Mouse (Mus musculus) layer of hippocampus, adult 9-10 months (tissue): ENCODE data around the gene Acp1.

Source experiments
- DNase-seq: peaks from one replicate; pipeline ENCODE4 v3.0.0; 2022; ENCODE audit warnings: low spot score

The Acp1 gene

DNA sequence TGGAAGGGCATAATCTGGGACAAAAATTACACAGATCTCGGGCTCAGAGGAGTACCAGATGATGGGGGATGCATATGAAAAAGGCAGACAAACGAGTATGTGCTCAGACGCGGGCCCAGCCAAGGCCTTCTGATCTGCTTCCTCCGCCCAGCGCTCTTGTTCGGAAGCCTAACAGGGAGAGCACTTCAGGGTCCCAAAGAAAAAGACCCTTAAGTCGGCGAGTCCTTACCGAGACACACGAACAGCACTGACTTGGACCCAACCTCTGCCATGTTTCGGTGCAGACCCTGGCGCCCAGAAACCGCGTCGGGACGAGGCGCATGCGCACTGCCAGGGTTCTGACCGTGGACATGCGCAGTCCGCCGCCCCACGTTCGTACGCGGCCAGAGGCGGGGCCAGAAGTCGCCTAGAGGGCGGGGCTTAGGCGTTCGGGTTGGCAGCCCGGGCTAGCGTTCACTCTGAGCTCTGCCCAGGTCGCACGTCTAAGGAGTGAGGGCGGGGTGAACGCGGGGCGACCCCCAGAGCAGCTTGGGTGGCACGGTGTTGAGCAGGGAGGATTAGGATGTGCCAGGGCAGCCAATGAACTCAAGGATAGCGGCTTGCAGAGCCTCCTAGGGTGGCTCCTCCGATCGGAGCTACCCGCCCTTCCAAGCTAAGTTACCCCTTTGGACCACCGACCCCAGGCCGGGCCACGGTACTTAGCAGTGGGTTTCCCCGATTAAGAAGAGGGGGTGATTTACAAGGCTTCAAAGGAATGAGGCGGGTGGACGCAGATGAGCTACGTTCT lies at the start of gene Acp1, which contains the start of gene Sh3yl1:
Gene Acp1, minus strand, starts transcription at position 329 of the 787 bp plus-strand sequence.
Gene Sh3yl1, plus strand, starts transcription at position 408 of the 787 bp plus-strand sequence.
- peak; percentile 75 for DNase-seq

DNA sequence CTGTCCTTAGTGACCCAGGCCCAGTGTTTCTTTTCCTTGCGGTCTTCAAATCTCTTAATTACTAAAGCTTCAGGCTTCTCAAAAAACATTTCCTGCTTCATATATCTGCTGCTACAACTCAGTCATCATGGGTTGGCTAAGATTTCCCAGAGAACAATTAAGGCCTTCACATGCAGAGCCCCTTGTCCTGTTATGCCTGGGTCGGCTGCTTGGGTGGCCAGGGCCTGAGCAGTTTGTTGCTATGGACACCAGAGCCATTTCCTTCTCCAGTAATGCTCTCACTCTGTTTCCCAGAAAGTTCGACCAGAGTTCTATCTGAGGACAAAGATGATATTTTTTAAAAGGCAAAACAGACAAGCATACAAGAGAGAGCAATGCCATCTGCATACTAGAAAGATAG lies 32.8 kb upstream of the Acp1 start:
- no peak for DNase-seq

DNA sequence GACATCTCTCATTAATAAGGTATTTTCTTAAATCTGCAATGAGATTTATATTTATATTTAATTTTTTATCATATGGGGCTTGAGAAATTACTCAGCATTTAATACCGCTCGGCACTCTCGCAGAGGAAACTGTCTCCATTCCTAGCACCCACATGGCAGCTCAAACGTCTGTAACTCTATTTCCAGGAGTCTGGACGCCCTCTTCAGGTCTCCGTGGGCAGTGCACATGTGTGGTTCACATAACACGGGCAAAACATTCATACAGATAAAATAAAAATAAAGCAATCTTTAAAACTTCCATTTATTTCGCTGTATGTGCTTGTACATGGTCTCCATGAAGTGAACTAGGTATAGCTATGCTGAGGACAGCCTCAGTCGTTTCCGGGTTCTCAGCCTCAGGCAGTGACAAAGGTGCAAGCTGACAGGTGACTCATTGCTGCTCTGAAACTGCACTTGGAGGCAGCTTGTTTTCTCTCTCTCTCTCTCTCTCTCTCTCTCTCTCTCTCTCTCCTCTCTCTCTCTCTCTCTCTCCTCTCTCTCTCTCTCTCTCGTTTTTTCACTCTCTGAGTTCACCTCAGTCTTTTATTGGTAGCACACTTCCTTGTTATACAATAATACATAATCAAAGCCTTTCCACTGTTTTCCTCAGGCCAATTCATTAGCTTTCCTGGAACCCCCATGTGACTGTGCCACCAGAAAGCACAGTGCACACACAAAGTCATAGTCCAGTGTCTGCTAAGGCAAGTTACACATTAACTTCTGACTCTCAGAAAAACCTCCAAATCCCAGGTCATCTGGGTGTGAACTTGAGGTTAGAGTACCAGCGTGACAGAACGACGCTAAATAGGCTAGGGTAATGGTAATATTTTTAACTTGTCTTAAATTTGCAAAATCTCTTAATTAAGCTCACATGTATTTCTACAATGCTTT lies 31.9 kb upstream of the Acp1 start:
- no peak for DNase-seq

DNA sequence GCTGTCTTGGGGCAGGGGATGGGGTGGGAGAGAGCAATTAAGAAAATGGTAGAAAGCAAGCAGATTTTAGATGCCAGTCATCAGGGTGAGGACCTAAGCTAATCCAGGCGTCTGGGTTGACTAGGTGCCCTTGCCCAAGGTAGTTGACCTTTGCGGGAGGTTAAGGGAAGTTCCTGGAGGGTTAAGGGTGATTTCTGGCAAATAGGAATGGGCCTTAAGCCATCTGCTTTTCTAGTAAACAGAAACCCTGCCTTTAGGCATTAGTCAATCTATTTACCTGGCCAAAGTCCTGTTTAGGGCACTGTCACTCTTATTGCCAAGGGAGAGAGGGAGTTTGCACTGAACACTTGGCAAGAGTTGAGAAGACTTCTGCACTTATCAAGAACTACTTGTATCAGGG lies 25.5 kb upstream of the Acp1 start:
- no peak for DNase-seq

DNA sequence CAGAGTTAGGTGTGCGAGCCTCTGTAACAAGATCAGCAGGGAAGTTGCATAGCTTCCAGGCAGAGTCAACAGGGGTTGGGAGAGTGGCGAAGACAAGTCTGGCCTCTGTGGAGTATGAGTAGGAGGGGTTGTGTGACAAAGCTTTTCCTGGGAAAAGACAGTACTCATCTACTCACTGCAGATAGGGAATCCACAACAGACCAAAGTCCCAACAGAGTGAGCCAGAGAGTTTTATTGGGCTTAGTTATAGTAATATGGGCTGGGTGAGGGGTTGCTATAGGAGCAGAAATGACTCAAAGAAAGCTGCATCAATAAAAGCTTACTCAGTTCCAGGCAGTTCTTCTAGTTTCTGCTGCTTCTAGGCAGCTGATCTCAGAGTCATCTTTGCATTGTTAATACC lies 21.9 kb upstream of the Acp1 start:
- DNase-seq: no peak

DNA sequence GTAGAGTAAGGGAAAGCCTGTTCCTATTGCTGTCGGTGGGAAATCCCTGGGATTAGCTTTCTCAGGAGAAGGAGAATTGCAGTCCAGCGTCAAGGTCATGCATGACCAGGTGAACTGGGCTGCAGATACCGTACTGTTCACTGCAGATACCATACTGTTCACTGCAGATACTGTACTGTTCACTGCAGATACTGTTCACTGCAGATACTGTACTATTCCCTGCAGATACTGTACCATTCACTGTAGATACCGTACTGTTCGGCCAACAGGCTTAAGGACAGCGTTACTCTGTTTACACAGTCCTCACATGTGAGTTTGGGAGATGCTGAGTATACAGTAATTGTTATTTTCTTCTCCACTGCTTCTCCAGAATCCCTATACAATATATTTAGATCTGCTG lies 16.8 kb upstream of the Acp1 start:
- no peak for DNase-seq

DNA sequence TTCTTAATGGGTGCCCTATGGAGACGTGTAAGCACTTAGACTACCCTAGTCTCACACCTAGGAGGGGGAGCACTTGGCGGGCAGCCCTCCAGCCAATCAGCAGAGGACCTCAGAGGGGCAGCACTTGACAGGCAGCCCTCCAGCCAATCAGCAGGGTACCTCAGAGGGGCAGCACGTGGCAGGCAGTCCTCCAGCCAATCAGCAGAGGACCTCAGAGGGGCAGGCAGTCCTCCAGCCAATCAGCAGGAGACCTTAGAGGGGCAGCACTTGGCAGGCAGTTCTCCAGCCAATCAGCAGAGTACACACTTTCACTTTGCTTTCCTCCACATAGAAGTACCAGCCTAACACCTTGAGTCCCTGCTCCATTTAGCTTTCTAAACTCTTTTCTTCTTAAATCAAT lies 11.0 kb upstream of the Acp1 start:
- DNase-seq: no peak

DNA sequence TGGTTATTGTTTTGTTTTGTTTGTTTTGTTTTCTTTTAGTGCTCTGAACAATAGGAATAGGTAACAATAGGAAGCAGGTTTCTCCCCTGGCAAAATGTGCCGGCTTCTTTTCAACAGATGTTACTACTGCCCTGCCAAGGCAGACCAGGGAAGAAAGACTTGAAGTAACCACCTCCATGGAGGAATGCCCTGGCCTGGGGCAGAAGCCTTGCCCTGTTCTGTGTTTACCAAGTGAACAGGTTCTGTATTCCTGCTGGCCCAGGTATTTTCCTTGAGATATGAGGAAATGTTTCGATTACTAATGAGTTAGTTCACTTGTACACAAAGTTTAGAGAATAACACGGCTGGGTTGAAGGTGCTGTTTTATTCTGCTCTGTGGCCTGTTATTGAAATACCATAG lies 1.5 kb upstream of the Acp1 start:
- DNase-seq: no peak

DNA sequence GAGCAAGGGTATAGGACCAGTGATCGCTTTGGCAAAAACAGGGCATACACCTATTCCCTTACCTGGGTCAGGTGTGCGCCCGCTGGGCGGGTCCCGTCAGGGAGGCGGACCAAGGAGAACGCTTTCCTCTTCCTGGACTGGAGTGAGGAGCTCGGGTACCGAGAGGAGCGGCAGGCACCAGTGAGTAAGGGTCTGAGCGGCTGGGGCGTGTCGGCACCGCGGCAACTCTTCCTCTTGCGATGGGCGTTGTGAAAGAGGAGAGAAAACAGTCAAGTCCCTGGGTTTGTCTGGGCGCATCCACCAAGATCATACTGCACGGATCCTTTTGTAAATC lies 626 bp upstream of the Acp1 start:
- peak; percentile 13 for DNase-seq

DNA sequence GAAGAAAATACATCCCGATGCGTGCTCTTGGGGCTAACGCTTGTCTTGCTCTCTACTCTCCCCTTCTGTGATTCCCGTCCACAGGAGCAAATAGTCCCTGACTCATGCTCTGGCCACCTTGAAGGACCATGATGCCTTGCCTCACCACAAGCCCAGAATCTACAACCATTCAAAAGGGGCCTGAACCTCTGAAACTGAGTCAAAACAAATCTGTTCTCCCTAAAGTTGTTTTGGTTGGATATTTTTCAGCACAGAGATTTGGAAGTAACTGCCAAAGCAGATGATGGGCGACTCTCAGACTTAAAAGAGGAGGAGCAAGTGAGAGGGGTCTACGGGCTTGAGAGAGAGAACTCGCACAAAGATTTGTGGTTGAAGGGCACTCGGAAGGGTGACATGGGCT lies 529 bp downstream of the Acp1 start:
- DNase-seq: no peak

DNA sequence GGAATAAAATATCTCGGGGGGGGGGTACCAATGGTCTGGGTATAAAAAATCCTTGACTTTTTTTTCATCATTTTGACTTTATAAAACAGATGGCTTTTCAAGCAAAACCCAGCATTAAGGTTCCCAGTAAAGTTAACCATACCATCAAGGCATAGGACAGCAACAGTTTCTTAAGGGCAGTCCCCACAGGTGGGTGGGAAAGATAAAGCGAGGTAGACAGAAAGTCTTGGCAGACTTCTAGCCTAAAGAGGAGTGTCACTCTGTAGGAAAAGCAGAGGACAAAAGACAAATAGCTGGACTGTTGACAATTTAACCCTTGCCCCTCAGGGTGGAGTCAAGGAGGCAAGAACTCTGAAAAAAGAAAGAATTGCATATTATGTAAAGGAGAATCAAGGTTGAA lies 1.5 kb downstream of the Acp1 start:
- no peak for DNase-seq

DNA sequence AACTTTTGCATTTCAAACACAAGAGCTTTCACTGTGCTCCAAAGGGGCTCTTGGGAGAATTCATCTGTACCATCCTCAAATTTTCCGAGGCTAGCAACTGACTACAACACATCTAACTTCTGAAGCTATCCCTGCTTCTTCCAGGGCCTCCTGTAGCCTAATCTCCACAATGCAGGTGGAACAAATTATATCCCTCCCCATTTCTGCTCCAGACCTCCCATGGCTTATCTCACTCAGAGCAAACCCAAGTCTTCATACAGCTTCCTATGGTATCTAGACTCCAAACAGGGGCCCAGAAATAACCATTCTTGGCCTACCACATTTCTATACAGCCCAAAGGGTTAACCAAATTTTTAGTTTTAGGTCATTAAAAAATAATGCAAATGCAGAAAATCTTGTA lies 2.7 kb downstream of the Acp1 start:
- DNase-seq: no peak

DNA sequence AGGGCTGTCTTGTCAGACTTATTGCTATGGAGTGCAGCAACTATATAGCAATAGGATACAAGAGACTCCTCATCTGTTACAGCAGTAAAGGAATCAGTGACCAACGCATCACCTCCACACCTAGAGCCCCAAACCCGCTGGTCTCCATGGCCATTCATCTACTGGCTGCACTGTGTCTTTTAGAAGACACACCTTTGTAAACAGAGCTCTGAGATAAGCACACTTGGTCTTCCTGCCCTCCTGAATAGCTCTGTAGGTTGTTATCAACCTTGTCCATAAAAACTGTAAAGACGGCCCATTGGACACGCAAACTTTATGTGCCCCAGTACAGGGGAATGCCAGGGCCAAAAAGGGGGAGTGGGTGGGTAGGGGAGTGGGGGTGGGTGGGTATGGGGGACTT lies 14.3 kb downstream of the Acp1 start:
- DNase-seq: no peak

DNA sequence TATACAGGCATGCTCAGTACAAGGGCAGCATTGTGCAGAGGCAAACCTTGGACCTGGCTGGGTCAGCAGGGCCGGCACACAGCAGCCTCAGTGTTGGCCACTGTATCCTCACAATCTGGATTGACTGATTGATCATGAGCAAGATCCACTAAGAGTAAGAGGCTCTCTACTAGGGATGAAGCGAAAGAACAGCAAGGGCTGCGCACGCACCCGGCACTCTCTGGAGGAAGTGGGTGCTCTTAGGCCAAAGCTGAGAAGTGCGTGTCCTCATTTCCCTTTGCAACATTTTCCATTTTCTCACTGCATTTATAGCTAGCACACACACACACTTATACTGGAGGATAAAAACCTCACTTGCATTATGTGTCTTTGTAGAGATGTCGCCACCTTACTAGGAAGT lies 20.0 kb downstream of the Acp1 start:
- DNase-seq: no peak

DNA sequence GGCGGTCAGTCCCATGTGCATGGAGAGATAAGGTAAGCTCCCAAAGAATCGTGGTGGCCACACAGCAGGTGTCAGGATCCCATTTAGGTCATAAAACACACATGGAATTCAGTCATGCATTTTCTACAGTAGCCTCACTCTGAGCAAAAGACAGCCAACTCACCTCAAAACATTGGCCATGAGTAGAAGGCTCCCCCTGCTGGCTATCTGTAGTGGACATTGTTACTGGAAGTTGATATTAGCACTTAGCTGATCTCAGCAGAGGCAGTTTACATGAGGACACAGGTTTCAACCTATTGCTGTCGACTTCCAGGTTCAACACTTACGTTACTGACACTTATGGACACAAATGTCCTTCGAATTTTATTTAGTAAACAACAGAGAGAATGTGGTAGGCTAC lies 21.3 kb downstream of the Acp1 start:
- DNase-seq: peak; percentile 62

DNA sequence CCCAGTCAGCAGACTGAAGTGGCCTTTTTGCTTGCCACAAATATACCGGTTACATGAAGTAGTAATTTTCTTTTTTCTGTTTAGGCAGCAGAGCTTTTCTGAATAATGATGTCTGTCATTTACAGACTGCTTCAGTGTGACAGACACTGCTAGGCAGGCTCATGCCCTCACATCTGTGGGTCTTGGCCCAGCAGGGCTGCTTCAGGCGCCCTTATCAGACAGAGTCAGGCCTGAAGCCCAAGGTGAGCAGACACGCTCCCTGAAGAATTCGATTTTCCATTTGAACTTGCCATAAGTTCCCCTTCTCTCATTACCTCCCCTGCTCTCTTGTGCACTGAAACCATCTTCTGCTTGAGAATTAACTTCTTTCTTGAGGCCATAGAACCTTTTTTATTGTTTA lies 23.4 kb downstream of the Acp1 start:
- no peak for DNase-seq

DNA sequence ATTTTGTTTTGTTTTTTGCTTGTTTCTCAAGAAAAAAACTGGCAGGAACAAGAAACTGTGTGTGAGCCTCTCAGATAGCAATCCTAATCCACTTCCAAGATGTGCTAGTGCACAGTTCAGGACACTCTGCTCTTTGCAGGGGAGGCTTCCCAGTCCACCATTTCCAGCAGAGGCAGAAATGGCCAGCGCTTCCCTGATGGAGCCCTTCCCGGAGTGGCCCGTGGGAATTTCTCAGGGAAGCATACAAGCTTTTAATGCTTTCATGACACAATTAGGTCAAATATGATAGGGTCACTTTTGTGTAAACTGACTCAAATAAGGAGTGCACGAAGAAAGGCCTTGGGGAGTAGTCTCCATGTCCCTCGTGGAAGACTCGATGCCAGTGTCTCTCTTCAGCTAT lies 25.5 kb downstream of the Acp1 start:
- no peak for DNase-seq

DNA sequence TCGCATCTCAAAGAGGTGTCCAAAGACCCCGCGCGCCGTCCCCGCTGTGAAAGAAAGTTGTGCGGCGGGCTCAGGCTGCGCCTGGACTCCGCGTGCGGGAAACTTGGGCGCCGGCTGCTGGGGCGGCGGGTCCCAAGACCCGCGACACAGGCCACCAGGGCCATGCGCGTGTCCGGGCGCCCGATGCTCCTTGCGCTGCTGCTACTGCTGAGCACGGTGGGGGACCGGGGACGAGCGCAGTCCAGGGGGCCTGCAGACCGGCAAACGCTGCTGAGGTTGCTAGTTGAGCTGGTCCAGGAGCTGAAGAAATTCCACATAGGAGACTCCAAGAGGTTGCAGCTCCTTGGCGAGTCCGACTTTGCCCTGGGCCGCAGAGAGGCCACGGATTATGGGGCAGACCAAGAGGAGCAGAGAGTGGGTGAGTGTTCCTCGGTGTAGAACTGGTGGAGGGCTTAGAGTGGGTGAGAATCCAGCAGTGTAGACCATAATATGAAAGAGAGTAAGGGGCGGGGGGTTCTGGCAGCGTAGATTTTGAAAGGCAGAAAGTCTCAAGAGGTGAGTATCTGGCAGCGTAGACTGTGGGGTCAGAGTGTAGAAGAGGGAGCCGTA lies 26.7 kb downstream of the Acp1 start:
- DNase-seq: no peak

DNA sequence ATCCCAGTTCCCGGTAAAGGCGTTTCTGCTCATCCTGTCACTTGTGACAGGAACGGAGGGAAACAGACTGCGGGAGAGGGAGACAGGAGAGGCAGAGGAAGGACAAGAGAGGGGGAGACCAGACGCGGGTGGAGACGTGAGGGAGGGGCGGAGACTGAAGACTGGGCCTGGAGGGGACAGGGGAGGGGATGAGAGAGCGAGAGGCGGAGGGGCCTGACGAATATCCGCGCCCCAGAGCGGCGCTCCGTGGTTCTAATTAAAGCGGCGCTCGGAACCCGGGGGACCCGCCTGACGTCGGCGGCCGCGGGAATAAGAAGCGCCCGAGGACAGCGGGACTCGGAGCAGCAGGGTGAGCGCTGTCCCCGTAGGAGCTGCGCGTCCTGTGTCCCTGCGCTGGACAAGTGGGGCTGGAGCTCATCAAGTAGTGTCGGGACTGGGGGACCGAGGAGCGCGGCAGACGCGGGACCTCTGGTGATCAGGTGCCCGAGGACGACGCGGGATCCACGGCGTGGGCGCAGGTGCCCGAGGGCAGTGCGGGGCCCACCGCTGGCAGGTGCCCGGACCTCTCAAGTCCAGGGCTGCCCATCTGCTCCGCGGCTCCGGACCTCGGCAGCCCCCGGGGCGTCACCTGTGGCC lies 27.3 kb downstream of the Acp1 start, which contains the start of gene Alkal2:
Gene Alkal2, plus strand, starts transcription at position 337 of the 636 bp plus-strand sequence.
- no peak for DNase-seq

DNA sequence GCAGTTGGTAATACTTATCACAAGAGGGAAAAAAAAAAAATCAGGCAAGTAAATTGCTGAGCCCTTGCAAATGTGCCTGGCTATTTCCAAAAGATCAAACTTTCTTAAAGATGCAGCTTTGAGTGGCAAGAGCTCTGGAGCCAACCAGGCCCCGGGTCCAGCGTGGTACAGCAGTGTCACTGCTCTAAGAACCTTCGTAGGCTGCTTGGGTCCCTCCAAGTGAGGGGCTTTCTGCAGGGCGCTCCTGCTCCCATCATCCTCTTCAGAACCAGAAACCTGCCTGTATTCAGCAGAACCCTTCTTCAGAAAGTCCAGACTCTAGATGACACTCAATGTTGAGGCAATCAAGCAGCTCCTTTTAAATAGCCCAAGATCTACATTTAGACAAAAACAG lies 27.8 kb downstream of the Acp1 start:
- no peak for DNase-seq

DNA sequence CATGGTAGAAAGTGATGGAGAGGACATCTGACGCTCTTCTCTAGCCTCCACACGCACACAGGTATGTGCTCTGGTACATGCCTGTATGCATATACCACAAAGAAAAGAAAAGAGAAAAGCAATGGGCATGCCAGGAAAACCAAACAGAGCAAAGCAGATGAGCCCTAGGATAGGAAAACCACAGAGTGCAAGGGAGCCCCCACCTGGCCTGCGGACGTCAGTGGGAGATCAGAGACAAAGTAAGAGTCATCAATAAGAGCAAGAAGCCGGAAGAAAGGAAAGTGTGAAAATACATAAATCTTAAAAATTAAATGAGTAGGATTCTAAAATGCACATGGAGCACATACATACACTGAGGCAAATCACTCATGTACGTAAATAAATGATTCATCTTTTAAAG lies 31.9 kb downstream of the Acp1 start:
- no peak for DNase-seq

DNA sequence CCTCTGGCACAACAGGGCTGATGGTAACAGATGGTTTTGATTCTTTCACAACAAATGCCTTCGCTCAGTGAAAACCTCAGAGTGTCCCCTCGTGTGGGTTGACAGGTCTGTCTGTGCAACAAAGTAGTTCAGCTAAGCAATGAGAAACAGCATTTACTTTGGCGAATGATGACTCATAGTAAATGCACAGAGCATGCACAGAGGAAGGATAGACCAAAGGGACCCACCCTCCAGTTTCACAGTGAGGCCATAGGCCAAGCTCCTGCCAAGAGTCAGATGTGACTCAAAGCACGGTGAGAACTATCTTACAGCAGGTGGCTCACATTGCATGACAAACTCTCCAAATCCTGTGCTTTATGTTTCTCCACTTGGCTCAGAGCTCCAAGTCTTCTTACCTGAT lies 45.6 kb downstream of the Acp1 start:
- DNase-seq: no peak
